Mouse (Mus musculus) forebrain, embryonic 13.5 days (tissue): ENCODE data around the gene Trp53i11. TPM values are rescaled to one million over a fixed set of nuclear protein-coding genes. Genes with fewer than 3 reads are reported as not detected.

Experiments
- ATAC-seq: fragments of 200-750 bp; cut with Nextera tagmentation; 2 replicates; pipeline ENCODE4 v1.8.0; 2017
- H3K27ac ChIP-seq: fragments of 300-500 bp; sonication (generic); 2 replicates; pipeline ENCODE4 v1.5.1; 2015; ENCODE audit warnings: inconsistent platforms, mild to moderate bottlenecking, moderate library complexity
- H3K27me3 ChIP-seq: fragments of 300-500 bp; sonication (generic); 2 replicates; pipeline ENCODE4 v1.6.1; 2015; ENCODE audit warnings: mild to moderate bottlenecking, inconsistent platforms
- H3K36me3 ChIP-seq: fragments of 300-500 bp; sonication (generic); 2 replicates; pipeline ENCODE4 v1.6.1; 2015; ENCODE audit warnings: mild to moderate bottlenecking, inconsistent platforms; ENCODE audit not compliant: poor library complexity, severe bottlenecking
- H3K4me1 ChIP-seq: fragments of 300-500 bp; sonication (generic); 2 replicates; pipeline ENCODE4 v1.6.1; 2015; ENCODE audit warnings: inconsistent platforms
- H3K4me2 ChIP-seq: fragments of 300-500 bp; sonication (generic); 2 replicates; pipeline ENCODE4 v1.6.1; 2015; ENCODE audit warnings: inconsistent platforms, mild to moderate bottlenecking, moderate library complexity
- H3K4me3 ChIP-seq: fragments of 300-500 bp; sonication (generic); 2 replicates; pipeline ENCODE4 v1.5.1; 2015; ENCODE audit warnings: mild to moderate bottlenecking, inconsistent platforms
- H3K9ac ChIP-seq: fragments of 300-500 bp; sonication (generic); 2 replicates; pipeline ENCODE4 v1.6.1; 2015; ENCODE audit warnings: mild to moderate bottlenecking, inconsistent platforms
- H3K9me3 ChIP-seq: fragments of 300-500 bp; sonication (generic); replicated peaks from 2 replicates; pipeline ENCODE4 v1.6.1; 2016; ENCODE audit warnings: inconsistent platforms
- WGBS: fragments of 180-500 bp; shearing (Covaris S2); methylation state at CpG from one replicate; pipeline ENCODE4 v1.1.7; 2015; 5-methylcytosine and 5-hydroxymethylcytosine counted together
- polyA plus RNA-seq: library from polyadenylated mRNA; unstranded; fragments of >200 nt; fragmentation: Nextera tagmentation; extraction: Ambion mirVana; gene quantifications from 2 replicates; pipeline ENCODE4 v1.2.1, GENCODE M21; 2015

Gene Trp53i11
- polyA plus RNA-seq, 1 experiment from 2014 or later, result 84.5 TPM

GRCm38 (mm10) chr2:93226606-93227595 lies 39.6 kb downstream of the Trp53i11 start:
- H3K4me3 ChIP-seq, result peak overlapping the region; percentile 20; the same call in 1 of the 2 replicates
- peaks cover 52% of the 10 kb centered on the region for H3K4me1 ChIP-seq
- H3K27me3 ChIP-seq, result no peaks in the 10 kb centered on the region
- H3K27ac ChIP-seq, result peak overlapping the region; percentile 89
- WGBS, result 5% methylated on average over 15 of the region's 20 CpGs
- H3K9me3 ChIP-seq, result no peaks in the 10 kb centered on the region
- H3K9ac ChIP-seq, result peak overlapping the region; percentile 60
- H3K4me2 ChIP-seq, result peak overlapping the region; percentile 53
- peak; percentile 71 for ATAC-seq
- H3K36me3 ChIP-seq, result peaks cover 12% of the 10 kb centered on the region

DNA sequence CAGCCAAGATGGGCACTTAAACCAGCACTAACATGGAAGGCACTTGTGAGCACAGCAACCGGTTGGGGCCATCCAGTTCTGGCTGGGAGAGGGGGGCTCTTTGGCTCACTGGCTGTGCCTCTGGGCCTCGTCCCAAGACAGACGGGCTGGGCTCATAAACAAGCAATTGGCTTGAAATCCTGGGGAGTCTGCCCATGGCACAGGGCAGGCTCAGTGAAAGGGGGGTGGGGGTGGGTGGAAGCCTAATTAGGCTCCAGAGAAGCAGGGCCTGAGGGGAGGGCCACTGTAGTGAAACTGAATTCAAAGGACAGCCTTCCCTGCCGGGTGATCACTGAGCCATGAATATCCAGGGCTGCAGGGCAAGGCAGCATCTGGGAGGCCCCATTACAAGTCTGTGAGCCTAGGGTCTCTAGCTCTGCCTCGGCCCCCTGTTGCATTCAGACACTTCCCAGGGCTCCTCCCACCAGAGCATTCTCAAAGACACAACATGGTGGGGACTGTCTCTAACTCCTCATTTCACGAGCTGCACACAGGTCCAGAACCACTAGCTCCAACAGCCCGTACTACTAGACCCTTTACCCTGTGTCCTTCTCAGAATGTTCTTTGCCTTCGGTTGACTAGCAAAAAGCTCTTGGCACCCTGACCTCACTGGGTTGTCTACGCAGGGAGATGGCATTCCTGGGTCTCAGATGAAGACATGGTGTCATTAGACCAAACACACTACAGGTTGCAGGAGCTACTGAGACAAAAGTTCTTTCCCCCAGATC lies 40.5 kb downstream of the Trp53i11 start:
- peaks cover 62% of the 10 kb centered on the region for H3K4me1 ChIP-seq
- H3K9me3 ChIP-seq, result no peaks in the 10 kb centered on the region
- 3% methylated on average over 9 of the region's 9 CpGs for WGBS
- ATAC-seq, result peak; percentile 88
- peak overlapping the region; percentile 89 for H3K27ac ChIP-seq
- no peaks in the 10 kb centered on the region for H3K27me3 ChIP-seq
- peak overlapping the region; percentile 55 for H3K9ac ChIP-seq
- H3K4me3 ChIP-seq, result 0 out of 2 replicates have a peak overlapping the region, but pooled peaks have one; percentile 20
- H3K4me2 ChIP-seq, result peak overlapping the region; percentile 53
- H3K36me3 ChIP-seq, result peaks cover 2% of the 10 kb centered on the region; the same call in 1 of the 2 replicates

DNA sequence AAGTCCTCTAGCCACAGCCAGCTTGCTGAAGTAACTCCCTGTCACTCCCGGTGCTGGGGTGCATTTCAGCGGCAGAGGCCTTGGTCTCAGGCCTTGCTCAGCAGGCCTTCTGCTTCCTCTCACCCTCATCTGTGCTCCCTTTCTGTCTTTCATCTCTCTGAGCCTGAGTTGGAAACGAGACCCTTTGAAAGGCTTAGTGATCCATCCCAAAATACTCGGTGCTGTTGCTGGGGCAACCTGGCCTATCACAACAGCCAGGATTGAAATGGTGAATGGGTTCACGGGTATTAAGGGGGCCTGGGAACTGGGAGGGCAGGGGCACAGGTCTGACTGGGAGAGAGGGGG lies 41.1 kb downstream of the Trp53i11 start:
- WGBS, result 4% methylated on average over 5 of the region's 5 CpGs

DNA sequence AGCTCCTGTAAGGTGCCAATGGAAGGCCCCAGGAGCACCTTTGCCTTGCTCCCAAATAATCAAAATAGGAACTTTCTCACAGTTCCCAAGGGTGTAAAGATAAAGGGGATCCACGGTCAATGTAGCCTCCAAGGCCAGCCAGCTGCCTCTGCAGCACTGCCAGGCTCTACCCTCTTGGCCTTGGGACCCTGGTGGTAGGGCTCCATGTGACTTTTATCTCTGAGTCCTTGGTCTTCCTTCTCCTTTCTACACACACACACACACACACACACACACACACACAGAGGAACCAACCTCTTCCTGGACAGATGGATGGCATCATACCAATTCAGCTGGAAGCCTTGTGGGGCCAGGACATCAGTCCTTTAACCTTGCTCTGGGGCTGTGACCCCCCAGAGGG lies 44.8 kb downstream of the Trp53i11 start:
- H3K36me3 ChIP-seq, result no peaks in the 10 kb centered on the region
- no peaks in the 10 kb centered on the region for H3K27me3 ChIP-seq
- H3K4me3 ChIP-seq, result no peak overlapping the region
- 63% methylated on average over 1 of the region's 1 CpGs for WGBS
- H3K27ac ChIP-seq, result no peak overlapping the region
- H3K4me1 ChIP-seq, result peaks cover 48% of the 10 kb centered on the region
- ATAC-seq, result no peak
- no peak overlapping the region for H3K9ac ChIP-seq
- H3K4me2 ChIP-seq, result no peak overlapping the region
- peaks cover 5% of the 10 kb centered on the region; the same call in 1 of the 2 replicates for H3K9me3 ChIP-seq

More for the DNA sequence above, 41.1 kb downstream of the Trp53i11 start:
- Histone ChIP-seq H3K9ac (peak overlapping the region; percentile 3), H3K4me2 (peak overlapping the region; percentile 53), H3K36me3 (no peaks in the 10 kb centered on the region), H3K4me1 (peaks cover 64% of the 10 kb centered on the region), H3K4me3 (no peak overlapping the region), H3K9me3 (no peaks in the 10 kb centered on the region), H3K27ac (peak overlapping the region; percentile 89), H3K27me3 (no peaks in the 10 kb centered on the region)
- ATAC-seq, result peak; percentile 52

GRCm38 (mm10) chr2:93237055-93237454 lies 49.7 kb downstream of the Trp53i11 start:
- WGBS, result 78% methylated on average over 1 of the region's 1 CpGs
- H3K4me3 ChIP-seq, result no peak overlapping the region
- no peaks in the 10 kb centered on the region for H3K36me3 ChIP-seq
- peaks cover 5% of the 10 kb centered on the region; the same call in 1 of the 2 replicates for H3K9me3 ChIP-seq
- 0 out of 2 replicates have a peak overlapping the region, but pooled peaks have one; percentile 5 for H3K9ac ChIP-seq
- no peak overlapping the region for H3K27ac ChIP-seq
- H3K4me2 ChIP-seq, result no peak overlapping the region
- peaks cover 10% of the 10 kb centered on the region for H3K4me1 ChIP-seq
- ATAC-seq, result no peak
- no peaks in the 10 kb centered on the region for H3K27me3 ChIP-seq

DNA sequence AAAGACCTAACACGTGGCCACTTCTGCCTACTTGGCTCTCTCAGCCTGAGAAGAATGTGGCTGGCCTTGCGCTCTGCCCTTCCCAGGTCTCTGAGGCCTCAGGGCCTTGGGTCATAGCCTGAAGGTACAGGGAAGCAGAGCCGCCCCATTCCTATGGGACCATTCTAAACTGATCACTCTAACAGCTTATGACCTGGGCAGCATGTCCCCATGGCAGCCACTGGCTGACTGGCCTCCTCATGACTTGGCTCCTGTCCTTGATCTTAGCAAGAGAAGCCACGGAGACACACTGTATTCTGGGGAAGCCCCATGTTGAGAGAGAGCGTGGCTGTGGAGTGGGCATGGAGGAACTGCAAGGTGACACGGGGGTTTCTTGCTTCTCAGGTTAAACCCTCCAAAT lies 51.5 kb downstream of the Trp53i11 start:
- H3K36me3 ChIP-seq, result no peaks in the 10 kb centered on the region
- WGBS, result 82% methylated on average over 6 of the region's 6 CpGs
- no peak for ATAC-seq
- peaks cover 5% of the 10 kb centered on the region; the same call in 1 of the 2 replicates for H3K9me3 ChIP-seq
- no peak overlapping the region for H3K4me2 ChIP-seq
- H3K27ac ChIP-seq, result no peak overlapping the region
- H3K4me3 ChIP-seq, result no peak overlapping the region
- no peaks in the 10 kb centered on the region; the same call in 1 of the 2 replicates for H3K4me1 ChIP-seq
- H3K9ac ChIP-seq, result no peak overlapping the region
- no peaks in the 10 kb centered on the region for H3K27me3 ChIP-seq

- H3K9ac ChIP-seq, result no peak overlapping the region
- H3K9me3 ChIP-seq, result no peaks in the 10 kb centered on the region
- H3K27me3 ChIP-seq, result no peaks in the 10 kb centered on the region
- H3K4me1 ChIP-seq, result peaks cover 4% of the 10 kb centered on the region; the same call in 1 of the 2 replicates
- no peak overlapping the region for H3K27ac ChIP-seq
- 85% methylated on average over 5 of the region's 5 CpGs for WGBS
- H3K4me2 ChIP-seq, result no peak overlapping the region
- no peak overlapping the region for H3K4me3 ChIP-seq
- ATAC-seq, result no peak
- no peaks in the 10 kb centered on the region for H3K36me3 ChIP-seq
These were observed 54.8 kb downstream of the Trp53i11 start for GRCm38 (mm10) chr2:93242166-93242565.

- no peak overlapping the region for H3K4me2 ChIP-seq
- H3K36me3 ChIP-seq, result no peaks in the 10 kb centered on the region
- no peak for ATAC-seq
- H3K4me1 ChIP-seq, result peaks cover 18% of the 10 kb centered on the region
- WGBS, result 80% methylated on average over 10 of the region's 11 CpGs
- no peak overlapping the region for H3K9ac ChIP-seq
- no peaks in the 10 kb centered on the region for H3K27me3 ChIP-seq
- H3K9me3 ChIP-seq, result no peaks in the 10 kb centered on the region
- H3K27ac ChIP-seq, result no peak overlapping the region
- no peak overlapping the region for H3K4me3 ChIP-seq
These were observed 56.2 kb downstream of the Trp53i11 start for GRCm38 (mm10) chr2:93243439-93244089.

DNA sequence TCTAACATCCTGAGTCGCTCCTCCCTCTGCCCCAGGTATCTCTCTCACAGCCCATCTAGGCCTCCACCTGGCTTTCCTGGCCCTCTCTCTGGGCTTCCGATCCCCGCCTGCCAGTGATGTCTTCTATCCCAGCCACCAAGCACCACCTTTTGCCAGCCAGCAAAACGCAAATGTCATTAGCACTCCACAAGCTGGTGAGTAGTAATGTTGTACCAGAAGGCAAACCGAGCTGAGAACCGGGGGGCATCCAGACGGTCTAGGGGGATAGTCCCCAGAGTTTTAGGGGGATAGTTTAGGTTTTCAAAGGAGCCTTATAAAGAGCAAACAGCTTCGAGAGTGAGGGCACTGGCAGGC lies 56.7 kb downstream of the Trp53i11 start:
- Histone ChIP-seq H3K4me2 (no peak overlapping the region), H3K4me1 (peaks cover 23% of the 10 kb centered on the region)
- ATAC-seq, result no peak

DNA sequence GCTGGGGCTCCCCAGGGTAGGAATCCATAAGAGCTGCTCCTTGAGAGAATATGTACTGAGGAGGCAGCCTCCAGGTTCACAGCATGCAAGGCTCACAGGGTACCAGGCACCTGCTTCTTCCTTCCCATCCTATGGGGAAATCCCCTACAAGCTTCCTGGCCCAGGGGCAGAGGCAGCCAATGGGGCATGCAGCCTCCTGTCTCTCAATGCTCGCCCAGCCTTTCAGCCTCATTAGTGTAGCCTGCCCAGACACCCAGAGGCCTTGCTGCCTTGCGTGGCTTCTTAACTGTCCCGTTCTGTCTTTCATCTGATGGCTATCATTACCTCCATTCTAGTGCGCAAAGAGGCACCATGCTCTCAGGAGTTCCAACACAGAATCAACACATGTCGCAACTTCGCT lies 61.7 kb downstream of the Trp53i11 start:
- Histone ChIP-seq H3K36me3 (0 out of 2 replicates have a peak, but pooled peaks cover 5% of the 10 kb centered on the region), H3K9me3 (peaks cover 7% of the 10 kb centered on the region; the same call in 1 of the 2 replicates), H3K4me1 (peaks cover 65% of the 10 kb centered on the region), H3K4me3 (no peak overlapping the region), H3K27ac (peak overlapping the region; percentile 66), H3K9ac (peak overlapping the region; percentile 50), H3K4me2 (no peak overlapping the region), H3K27me3 (no peaks in the 10 kb centered on the region)
- 50% methylated on average over 6 of the region's 6 CpGs for WGBS
- ATAC-seq, result no peak

More for the DNA sequence above, 56.7 kb downstream of the Trp53i11 start:
- Histone ChIP-seq H3K9me3 (no peaks in the 10 kb centered on the region), H3K27ac (no peak overlapping the region), H3K36me3 (no peaks in the 10 kb centered on the region), H3K27me3 (no peaks in the 10 kb centered on the region), H3K4me3 (no peak overlapping the region), H3K9ac (no peak overlapping the region)
- WGBS, result 79% methylated on average over 8 of the region's 8 CpGs

DNA sequence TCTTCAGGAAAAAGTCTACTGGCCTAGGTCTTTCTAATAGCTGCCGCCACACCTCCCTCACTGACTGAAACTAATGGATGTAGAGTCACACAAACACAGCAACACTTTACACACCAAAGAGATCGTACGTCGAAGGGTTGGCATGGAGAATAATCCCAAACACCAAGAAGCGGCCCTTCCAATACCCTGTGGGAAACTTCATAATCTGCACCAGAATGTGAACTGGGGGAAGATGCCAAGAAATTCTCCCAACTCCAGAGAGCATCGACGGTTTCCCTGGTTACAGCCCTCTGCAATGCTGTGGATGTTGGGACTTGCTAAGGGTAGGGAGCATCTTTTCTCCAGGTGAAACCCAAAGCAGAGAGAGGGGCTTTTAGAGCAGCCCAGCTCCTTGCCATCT lies 63.3 kb downstream of the Trp53i11 start:
- peaks cover 62% of the 10 kb centered on the region for H3K4me1 ChIP-seq
- H3K9me3 ChIP-seq, result peaks cover 7% of the 10 kb centered on the region; the same call in 1 of the 2 replicates
- no peak overlapping the region for H3K4me3 ChIP-seq
- ATAC-seq, result no peak
- H3K4me2 ChIP-seq, result no peak overlapping the region
- no peaks in the 10 kb centered on the region for H3K27me3 ChIP-seq
- no peak overlapping the region for H3K9ac ChIP-seq
- H3K36me3 ChIP-seq, result 0 out of 2 replicates have a peak, but pooled peaks cover 5% of the 10 kb centered on the region
- 53% methylated on average over 7 of the region's 7 CpGs for WGBS
- H3K27ac ChIP-seq, result no peak overlapping the region
